Mouse (Mus musculus): Measurements from ENCODE around the gene Ankmy1.

The Ankmy1 gene

DNA sequence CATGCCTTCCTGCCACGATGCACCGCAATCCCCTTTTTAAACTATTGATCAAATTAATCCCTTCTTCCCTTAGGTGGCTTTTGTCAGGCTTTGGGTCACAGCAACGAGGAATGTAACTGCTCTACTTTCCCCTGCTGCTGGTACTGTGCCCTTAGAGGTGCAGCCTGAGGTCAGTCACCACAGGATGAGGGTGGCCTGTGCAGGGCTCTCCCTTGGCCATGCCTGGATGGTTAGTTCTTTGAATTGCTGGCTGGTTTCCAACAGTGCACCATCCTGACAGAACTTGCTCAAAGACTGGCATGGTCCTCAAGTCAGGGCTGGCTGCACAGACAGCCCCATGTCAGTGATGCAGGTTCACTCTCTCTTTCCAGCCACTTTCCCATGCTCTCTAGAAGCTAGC, 28.7 kb downstream of the Ankmy1 start:
- DNase-seq (ENCODE audit: inconsistent ontology term), result no peak

GRCm38 (mm10) chr1:92872666-92873065, 30.0 kb downstream of the Ankmy1 start:
- DNase-seq (ENCODE audit: inconsistent ontology term), result no peak

DNA sequence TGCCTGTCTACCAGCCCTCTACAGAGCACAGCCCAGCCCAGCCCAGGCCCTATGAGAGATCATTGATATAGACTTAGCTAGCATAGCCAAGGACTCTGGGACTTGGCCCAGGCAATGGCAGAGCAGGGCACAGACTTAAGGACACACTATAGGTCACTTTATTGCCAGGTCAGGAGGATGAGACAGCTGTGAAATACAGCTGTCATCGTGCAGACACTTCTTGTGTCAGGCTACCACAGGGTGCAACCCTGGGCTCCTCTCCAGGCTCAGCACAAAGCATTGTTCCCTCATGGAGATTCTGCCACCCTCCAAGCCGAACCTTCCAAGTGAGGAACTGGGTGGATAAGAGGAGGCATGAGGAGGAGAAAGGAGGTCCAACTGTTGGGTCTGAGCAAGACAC, 32.7 kb downstream of the Ankmy1 start:
- no peak for DNase-seq (ENCODE audit: inconsistent ontology term)

DNA sequence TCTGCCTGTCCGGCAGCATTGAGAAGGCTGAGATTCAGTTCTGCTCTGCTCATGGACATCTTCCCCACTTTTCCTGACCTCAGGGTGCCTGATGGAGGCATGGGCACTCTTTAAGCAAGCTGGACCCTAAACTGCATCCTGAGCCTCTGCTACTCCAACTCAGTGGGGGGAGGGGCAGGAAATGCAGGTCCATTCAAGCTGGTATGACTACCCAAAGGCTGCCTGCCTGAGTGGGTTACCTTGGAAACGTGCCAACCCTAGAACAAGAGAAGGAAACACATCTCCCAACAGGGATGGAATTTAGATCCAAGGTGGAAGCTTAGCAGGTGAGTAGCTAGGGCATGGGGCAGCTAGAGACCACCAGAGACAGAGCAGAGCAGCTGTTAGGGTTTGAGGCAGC, 36.5 kb downstream of the Ankmy1 start:
- DNase-seq (ENCODE audit: inconsistent ontology term), result no peak

DNA sequence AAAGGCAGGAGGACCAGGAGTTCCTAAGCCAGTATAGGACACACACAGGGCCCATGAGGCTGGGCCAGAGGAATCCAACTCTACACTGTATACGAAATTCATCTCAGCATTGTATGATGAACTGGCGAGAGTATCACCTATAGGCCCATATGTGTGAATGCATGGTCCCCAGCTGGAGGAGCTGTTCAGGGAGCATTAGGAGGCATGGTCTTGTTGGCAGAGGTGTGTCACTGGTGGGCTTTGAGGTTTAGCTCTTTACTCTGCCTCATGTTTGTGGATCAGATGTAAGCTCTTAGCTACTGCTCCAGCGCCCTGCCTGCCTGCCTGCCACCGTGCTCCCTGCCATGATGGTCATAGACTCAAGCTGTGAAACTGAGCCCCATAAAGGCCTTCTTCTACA, 39.4 kb downstream of the Ankmy1 start:
- no peak for DNase-seq (ENCODE audit: inconsistent ontology term)

GRCm38 (mm10) chr1:92861503-92861902, 41.2 kb downstream of the Ankmy1 start:
- no peak for DNase-seq (ENCODE audit: inconsistent ontology term)

GRCm38 (mm10) chr1:92852450-92852849, 50.3 kb downstream of the Ankmy1 start:
- no peak for DNase-seq (ENCODE audit: inconsistent ontology term)

DNA sequence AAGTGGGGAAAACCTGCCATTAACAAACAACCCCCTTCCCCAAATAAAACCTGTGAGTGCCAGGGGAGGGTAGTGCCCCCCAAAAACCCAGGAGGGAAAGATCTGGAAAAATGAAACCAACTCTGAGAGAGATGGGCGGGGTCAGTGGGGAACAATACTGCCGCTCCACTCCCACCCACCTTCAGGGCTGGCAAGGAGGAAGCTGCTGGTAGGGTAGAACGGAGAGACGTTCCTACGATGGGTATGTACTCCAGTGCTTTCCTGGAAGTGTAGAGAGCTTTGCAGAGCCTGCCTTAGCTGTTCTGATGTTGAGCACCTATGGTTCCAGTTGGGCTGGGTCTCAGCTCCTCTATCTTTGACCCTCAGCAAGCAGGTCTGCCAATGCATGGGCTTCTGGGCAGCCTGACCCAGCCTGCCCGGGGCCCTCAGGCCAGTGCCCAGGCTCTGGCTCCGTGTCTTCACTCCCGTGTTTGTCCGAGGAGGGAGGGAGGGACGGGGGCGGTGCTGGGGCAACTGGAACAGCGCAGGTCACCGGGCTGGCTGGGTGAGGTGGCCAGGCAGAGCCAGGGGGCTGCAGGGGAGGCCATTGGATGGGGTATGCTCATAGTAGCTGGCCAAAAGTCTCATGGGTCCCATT, 52.6 kb downstream of the Ankmy1 start:
- DNase-seq (ENCODE audit: inconsistent ontology term), result no peak

GRCm38 (mm10) chr1:92849491-92849890, 53.2 kb downstream of the Ankmy1 start:
- DNase-seq (ENCODE audit: inconsistent ontology term), result no peak

- DNase-seq (ENCODE audit: inconsistent ontology term), result no peak
These were observed 54.5 kb downstream of the Ankmy1 start for GRCm38 (mm10) chr1:92847873-92848839.

- no peak for DNase-seq (ENCODE audit: inconsistent ontology term)
These were observed 56.8 kb downstream of the Ankmy1 start for GRCm38 (mm10) chr1:92845889-92846288.

- DNase-seq (ENCODE audit: inconsistent ontology term), result no peak
These were observed 61.3 kb downstream of the Ankmy1 start for GRCm38 (mm10) chr1:92841427-92841826.

GRCm38 (mm10) chr1:92840231-92840890, 62.3 kb downstream of the Ankmy1 start:
- DNase-seq (ENCODE audit: inconsistent ontology term), result peak; percentile 16

- DNase-seq (ENCODE audit: inconsistent ontology term), result no peak
These were observed 63.5 kb downstream of the Ankmy1 start for GRCm38 (mm10) chr1:92839211-92839610.

DNA sequence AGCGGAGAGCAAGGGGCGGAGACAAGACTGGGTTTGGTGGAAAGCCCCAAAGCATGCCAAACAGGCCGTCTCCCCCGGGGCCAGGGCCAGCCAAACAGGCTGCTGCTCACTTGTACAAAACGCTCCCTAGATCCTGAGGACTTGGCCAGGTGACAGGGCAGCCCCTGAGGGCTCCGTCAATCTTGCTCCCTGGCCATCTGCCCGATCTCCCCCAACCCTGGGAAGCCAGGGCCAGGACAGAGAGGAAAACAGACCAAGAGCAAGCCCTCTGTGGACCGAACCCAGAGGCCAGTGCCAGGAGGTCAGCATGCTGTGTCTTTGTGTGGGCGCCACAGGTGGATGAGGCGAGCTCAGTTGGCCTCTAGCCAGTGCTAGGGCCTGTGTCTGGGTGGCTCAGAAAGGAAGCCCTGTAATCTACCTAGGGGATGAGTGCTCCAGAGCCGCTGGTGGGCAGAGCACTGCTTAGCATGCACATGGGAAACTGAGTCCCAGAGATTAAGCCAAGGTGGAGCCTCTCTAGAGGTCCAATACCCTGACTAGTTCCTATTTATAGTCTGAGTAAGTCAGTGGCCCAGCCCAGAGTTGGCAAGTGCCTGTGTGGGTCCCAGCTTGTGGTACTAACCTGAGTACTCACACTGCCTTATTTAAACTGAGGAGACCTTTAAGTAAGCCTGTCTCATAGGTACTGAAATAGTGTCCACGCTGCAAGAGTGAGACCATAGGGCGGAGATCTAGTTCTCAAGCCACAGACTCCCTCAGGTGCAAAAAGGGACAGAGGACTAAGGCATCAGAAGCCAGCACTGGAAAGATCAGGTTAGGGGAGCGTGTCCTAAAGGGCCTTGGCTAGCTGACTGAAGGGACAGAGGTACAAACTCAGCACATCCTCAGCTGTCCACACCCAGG, 64.5 kb downstream of the Ankmy1 start:
- peak; percentile 43 for DNase-seq (ENCODE audit: inconsistent ontology term)

GRCm38 (mm10) chr1:92833987-92834706, 68.6 kb downstream of the Ankmy1 start:
- peak; percentile 83 for DNase-seq (ENCODE audit: inconsistent ontology term)

- DNase-seq (ENCODE audit: inconsistent ontology term), result peak; percentile 82
These were observed 70.4 kb downstream of the Ankmy1 start for GRCm38 (mm10) chr1:92832011-92833010.

GRCm38 (mm10) chr1:92831188-92832001, 71.3 kb downstream of the Ankmy1 start, which contains the start of gene Gpc1:
TSS of gene Gpc1 (plus strand) at chr1:92831645.
- peak; percentile 91 for DNase-seq (ENCODE audit: inconsistent ontology term)
